Mouse (Mus musculus) embryonic facial prominence, embryonic 12.5 days (tissue): ENCODE results near the gene Cox6a2. TPM values are rescaled to one million over a fixed set of nuclear protein-coding genes. Genes with fewer than 3 reads are reported as not detected.
"Not testable (repeated sequence)": the region's sequence is repeated elsewhere in the genome, so short reads cannot be mapped to it uniquely, and the experiment has no call there.

Experiments
- ATAC-seq: fragments of 200-750 bp; cut with Nextera tagmentation; 2 replicates; pipeline ENCODE4 v1.8.0; 2017; ENCODE audit not compliant: insufficient number of reproducible peaks, insufficient read depth, low FRiP score, low TSS enrichment
- H3K27ac ChIP-seq: fragments of 300-500 bp; sonication (generic); 2 replicates; pipeline ENCODE4 v1.5.1; 2016; ENCODE audit warnings: mild to moderate bottlenecking
- H3K27me3 ChIP-seq: fragments of 300-500 bp; sonication (generic); 2 replicates; pipeline ENCODE4 v1.6.1; 2016; ENCODE audit warnings: mild to moderate bottlenecking, moderate library complexity
- H3K36me3 ChIP-seq: fragments of 300-500 bp; sonication (generic); 2 replicates; pipeline ENCODE4 v1.6.1; 2016; ENCODE audit warnings: mild to moderate bottlenecking
- H3K4me1 ChIP-seq: fragments of 300-500 bp; sonication (generic); 2 replicates; pipeline ENCODE4 v1.6.1; 2016
- H3K4me2 ChIP-seq: fragments of 300-500 bp; sonication (generic); replicated peaks from 2 replicates; pipeline ENCODE4 v1.6.1; 2016; ENCODE audit warnings: mild to moderate bottlenecking, moderate library complexity
- H3K4me3 ChIP-seq: fragments of 300-500 bp; sonication (generic); 2 replicates; pipeline ENCODE4 v1.5.1; 2016; ENCODE audit warnings: mild to moderate bottlenecking
- H3K9ac ChIP-seq: fragments of 300-500 bp; sonication (generic); 2 replicates; pipeline ENCODE4 v1.6.1; 2016; ENCODE audit warnings: mild to moderate bottlenecking, moderate library complexity
- H3K9me3 ChIP-seq: fragments of 300-500 bp; sonication (generic); 2 replicates; pipeline ENCODE4 v1.6.1; 2016; ENCODE audit warnings: mild to moderate bottlenecking, moderate library complexity
- WGBS: fragments of 180-500 bp; shearing (Covaris S2); methylation state at CpG from one replicate; pipeline ENCODE4 v1.1.7; 2016; 5-methylcytosine and 5-hydroxymethylcytosine counted together
- polyA plus RNA-seq: library from polyadenylated mRNA; unstranded; fragments of >200 nt; fragmentation: Nextera tagmentation; extraction: Ambion mirVana; gene quantifications from 2 replicates; pipeline ENCODE4 v1.2.1, GENCODE M21; 2016

Cox6a2 gene
- polyA plus RNA-seq, 1 experiment from 2014 or later: 7.9 TPM

GRCm38 (mm10) chr7:128169996-128170395, 36.2 kb downstream of the Cox6a2 start:
- no peak for ATAC-seq
- no peak overlapping the region for H3K27ac ChIP-seq
- no peaks in the 10 kb centered on the region for H3K4me1 ChIP-seq
- no peak overlapping the region for H3K4me3 ChIP-seq
- H3K36me3 ChIP-seq: no peaks in the 10 kb centered on the region
- H3K9ac ChIP-seq: no peak overlapping the region
- 71% methylated on average over 3 of the region's 3 CpGs for WGBS
- no peaks in the 10 kb centered on the region for H3K9me3 ChIP-seq
- H3K4me2 ChIP-seq: no peak overlapping the region
- no peaks in the 10 kb centered on the region for H3K27me3 ChIP-seq

- no peak overlapping the region for H3K4me2 ChIP-seq
- H3K27ac ChIP-seq: no peak overlapping the region
- no peak overlapping the region for H3K4me3 ChIP-seq
- H3K9me3 ChIP-seq: no peaks in the 10 kb centered on the region
- no peak for ATAC-seq
- H3K36me3 ChIP-seq: no peaks in the 10 kb centered on the region
- H3K4me1 ChIP-seq: no peaks in the 10 kb centered on the region
- H3K9ac ChIP-seq: no peak overlapping the region
- 92% methylated on average over 7 of the region's 7 CpGs for WGBS
- no peaks in the 10 kb centered on the region for H3K27me3 ChIP-seq
Measured at GRCm38 (mm10) chr7:128166391-128166790, 39.8 kb downstream of the Cox6a2 start.

GRCm38 (mm10) chr7:128164001-128164400, 42.2 kb downstream of the Cox6a2 start:
- Histone ChIP-seq H3K4me2 (no peak overlapping the region), H3K9me3 (no peaks in the 10 kb centered on the region), H3K27ac (no peak overlapping the region), H3K9ac (no peak overlapping the region), H3K4me1 (no peaks in the 10 kb centered on the region), H3K36me3 (no peaks in the 10 kb centered on the region), H3K4me3 (no peak overlapping the region), H3K27me3 (no peaks in the 10 kb centered on the region)
- 96% methylated on average over 4 of the region's 4 CpGs for WGBS
- ATAC-seq: no peak

- WGBS: 81% methylated on average over 8 of the region's 8 CpGs
Measured at GRCm38 (mm10) chr7:128158688-128159354, 47.4 kb downstream of the Cox6a2 start.

More at GRCm38 (mm10) chr7:128158688-128159354, 47.4 kb downstream of the Cox6a2 start:
- H3K27me3 ChIP-seq, H3K4me3 ChIP-seq, ATAC-seq, H3K36me3 ChIP-seq, H3K27ac ChIP-seq, H3K9me3 ChIP-seq, H3K4me1 ChIP-seq, H3K9ac ChIP-seq, H3K4me2 ChIP-seq: not testable (repeated sequence)

Other genes with a start within 250 kb of the Cox6a2 start
- 582 and 594 TPM in 2 replicates for gene Fus, start 238.9 kb downstream of the Cox6a2 start, polyA plus RNA-seq
- gene Pycard, start 212.5 kb downstream of the Cox6a2 start, polyA plus RNA-seq: 11.2 and 13.6 TPM in 2 replicates
- 0.34 and 0.45 TPM in 2 replicates for gene Trim72, start 202.4 kb downstream of the Cox6a2 start, polyA plus RNA-seq
- 0.74 and 0.88 TPM in 2 replicates for gene Itgam, start 143.7 kb downstream of the Cox6a2 start, polyA plus RNA-seq
- gene Gm49368, start 143.7 kb downstream of the Cox6a2 start, polyA plus RNA-seq: not detected in 2 replicates
- not detected in 2 replicates for gene Itgax, start 76.8 kb downstream of the Cox6a2 start, polyA plus RNA-seq
- not detected in 2 replicates for gene Itgad, start 52.0 kb downstream of the Cox6a2 start, polyA plus RNA-seq
- 18.6 and 18.8 TPM in 2 replicates for gene Armc5, start 31.0 kb upstream of the Cox6a2 start, polyA plus RNA-seq
- 9.9 and 10.3 TPM in 2 replicates for gene 9130023H24Rik, start 31.6 kb upstream of the Cox6a2 start, polyA plus RNA-seq
- 44.4 and 47.7 TPM in 2 replicates for gene Tgfb1i1, start 40.4 kb upstream of the Cox6a2 start, polyA plus RNA-seq
- gene Slc5a2, start 59.3 kb upstream of the Cox6a2 start, polyA plus RNA-seq: 0.35 TPM in 1 of 2 replicates, not detected in the other
- 26.3 TPM in 2 replicates for gene BC017158, start 91.8 kb upstream of the Cox6a2 start, polyA plus RNA-seq
- 13.6 and 14.0 TPM in 2 replicates for gene Rgs10, start 212.4 kb upstream of the Cox6a2 start, polyA plus RNA-seq